8 mouse cellular contexts compared by ENCODE assay signal in the genomic region with DNA sequence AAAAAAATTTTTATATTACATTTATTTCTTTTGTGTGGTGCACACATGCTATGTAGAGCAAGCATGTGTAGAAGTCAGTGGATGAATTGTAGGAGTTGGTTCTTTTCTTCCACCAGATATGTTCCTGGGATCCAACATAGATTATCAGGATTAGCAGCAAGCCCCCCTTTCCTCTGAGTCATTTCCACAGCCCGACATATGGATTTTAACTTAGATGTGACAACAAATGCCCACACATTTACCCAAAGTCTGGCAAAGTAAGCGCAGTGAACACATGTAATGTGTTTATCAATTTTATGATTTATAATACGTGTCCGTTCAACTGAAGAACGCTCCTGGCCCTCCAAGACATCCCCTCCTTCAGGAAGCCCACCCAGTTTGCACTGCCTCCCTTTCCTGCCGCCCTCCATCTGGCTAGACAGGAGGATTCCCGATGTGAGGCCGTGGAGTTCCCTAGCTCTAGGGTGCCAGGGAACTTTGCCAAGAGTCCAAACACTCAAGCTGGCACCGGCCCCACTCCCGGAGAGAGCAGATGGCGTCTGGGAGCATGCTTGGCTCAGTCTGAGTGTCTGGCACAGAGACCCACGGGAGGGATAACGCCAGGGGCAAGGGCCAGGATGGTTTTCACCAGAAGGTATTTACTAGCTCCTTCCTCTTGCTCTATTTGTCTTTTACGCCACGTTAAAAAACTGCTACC. TPM values are rescaled to one million over a fixed set of nuclear protein-coding genes. Genes with fewer than 3 reads are reported as not detected.
DNase-seq lines count a peak whose midpoint lies in the region; ATAC-seq and TF ChIP-seq lines count a peak whose summit lies in the region.

No protein-coding gene starts in this region.

- no peaks in the 10 kb centered on the region for H3K9me3 ChIP-seq in midbrain, embryonic 11.5 days (ENCODE audit: control insufficient read depth, low read length)
- no peaks in the 10 kb centered on the region for H3K9me3 ChIP-seq in midbrain, embryonic 10.5 days (replicated peaks)
- H3K9me3 ChIP-seq in forebrain, embryonic 16.5 days (ENCODE audit: control insufficient read depth, low read length) = no peaks in the 10 kb centered on the region
- H3K9me3 ChIP-seq in hindbrain, embryonic 14.5 days (ENCODE audit: control insufficient read depth, low read length) = no peaks in the 10 kb centered on the region
- no peaks in the 10 kb centered on the region for H3K9me3 ChIP-seq in liver, postnatal 0 days (ENCODE audit: low read length)

- no peak for TF ChIP-seq EP300 in liver, postnatal 0 days (IDR thresholded peaks at IDR 0.05; ENCODE audit: low read depth)

- H3K36me3 ChIP-seq in midbrain, embryonic 11.5 days (ENCODE audit: control insufficient read depth, insufficient read depth, low read length) = no peaks in the 10 kb centered on the region
- H3K36me3 ChIP-seq in midbrain, embryonic 10.5 days = no peaks in the 10 kb centered on the region
- H3K36me3 ChIP-seq in forebrain, embryonic 16.5 days (ENCODE audit: control insufficient read depth, insufficient read depth) = no peaks in the 10 kb centered on the region
- no peaks in the 10 kb centered on the region for H3K36me3 ChIP-seq in hindbrain, embryonic 14.5 days (replicated peaks; ENCODE audit: control insufficient read depth, insufficient read depth)
- no peaks in the 10 kb centered on the region for H3K36me3 ChIP-seq in liver, postnatal 0 days (replicated peaks; ENCODE audit: insufficient read depth, low read length)

- WGBS in midbrain, embryonic 11.5 days = 88% methylated on average over 15 of the region's 15 CpGs
- WGBS in midbrain, embryonic 10.5 days = 84% methylated on average over 15 of the region's 15 CpGs
- 27% methylated on average over 15 of the region's 15 CpGs for WGBS in forebrain, embryonic 16.5 days
- WGBS in hindbrain, embryonic 14.5 days = 45% methylated on average over 15 of the region's 15 CpGs
- WGBS in liver, postnatal 0 days (ENCODE audit: insufficient replicate concordance) = 75% methylated on average over 15 of the region's 15 CpGs

- H3K27me3 ChIP-seq in midbrain, embryonic 11.5 days (ENCODE audit: control insufficient read depth, insufficient read depth, low read length) = peaks cover 22% of the 10 kb centered on the region
- peaks cover 60% of the 10 kb centered on the region for H3K27me3 ChIP-seq in midbrain, embryonic 10.5 days (ENCODE audit: low read depth, poor library complexity, severe bottlenecking)
- H3K27me3 ChIP-seq in forebrain, embryonic 16.5 days (replicated peaks; ENCODE audit: control insufficient read depth, insufficient read depth, low read length) = peaks cover 22% of the 10 kb centered on the region
- peaks cover 36% of the 10 kb centered on the region for H3K27me3 ChIP-seq in hindbrain, embryonic 14.5 days (ENCODE audit: control insufficient read depth, insufficient read depth, low read length)
- H3K27me3 ChIP-seq in liver, postnatal 0 days (ENCODE audit: insufficient read depth, low read length) = peaks cover 9% of the 10 kb centered on the region

- no peak overlapping the region for H3K9ac ChIP-seq in midbrain, embryonic 11.5 days (ENCODE audit: low read length)
- H3K9ac ChIP-seq in forebrain, embryonic 16.5 days (replicated peaks; ENCODE audit: low read depth, low read length) = no peak overlapping the region
- no peak overlapping the region for H3K9ac ChIP-seq in hindbrain, embryonic 14.5 days
- no peak overlapping the region for H3K9ac ChIP-seq in liver, postnatal 0 days (replicated peaks)

- no peak for ATAC-seq in midbrain, embryonic 11.5 days (ENCODE audit: low FRiP score)
- ATAC-seq in forebrain, embryonic 16.5 days = peak; percentile 76
- ATAC-seq in hindbrain, embryonic 14.5 days (ENCODE audit: low FRiP score) = peak; percentile 38
- no peak for ATAC-seq in liver, postnatal 0 days
- ATAC-seq in activated CD4-positive, CD25-positive, alpha-beta regulatory T cell, adult 4 months = no peak

- no peak overlapping the region for H3K27ac ChIP-seq in midbrain, embryonic 11.5 days (ENCODE audit: low read depth, low read length)
- H3K27ac ChIP-seq in midbrain, embryonic 10.5 days (replicated peaks) = no peak overlapping the region
- peak overlapping the region; percentile 90 for H3K27ac ChIP-seq in forebrain, embryonic 16.5 days (ENCODE audit: low read length)
- peak overlapping the region; percentile 61 for H3K27ac ChIP-seq in hindbrain, embryonic 14.5 days
- H3K27ac ChIP-seq in liver, postnatal 0 days (ENCODE audit: low read depth) = no peak overlapping the region

- no peak overlapping the region for H3K4me3 ChIP-seq in midbrain, embryonic 11.5 days (ENCODE audit: low read depth, low read length)
- no peak overlapping the region for H3K4me3 ChIP-seq in midbrain, embryonic 10.5 days
- no peak overlapping the region for H3K4me3 ChIP-seq in forebrain, embryonic 16.5 days (replicated peaks; ENCODE audit: low read length)
- H3K4me3 ChIP-seq in hindbrain, embryonic 14.5 days (replicated peaks; ENCODE audit: low read length) = no peak overlapping the region
- no peak overlapping the region for H3K4me3 ChIP-seq in liver, postnatal 0 days (ENCODE audit: low read depth, low read length)

- peak; percentile 82 for DNase-seq in midbrain, embryonic 11.5 days (ENCODE audit: low spot score, missing footprints)
- DNase-seq in midbrain, embryonic 10.5 days (ENCODE audit: low spot score) = no peak
- peak; percentile 83 for DNase-seq in hindbrain, embryonic 14.5 days (ENCODE audit: low spot score)
- DNase-seq in left cerebral cortex, postnatal 25 days (ENCODE audit: low spot score in 2 of 2) = peak; percentile 92 to 96
- DNase-seq in ovary, postnatal 14 days (ENCODE audit: low spot score) = peak; percentile 64
- no peak for DNase-seq in liver, postnatal 0 days

- no peak for TF ChIP-seq CTCF in liver, postnatal 0 days (IDR thresholded peaks at IDR 0.05; ENCODE audit: low read depth)

- H3K4me2 ChIP-seq in midbrain, embryonic 11.5 days = no peak overlapping the region
- no peak overlapping the region for H3K4me2 ChIP-seq in forebrain, embryonic 16.5 days (ENCODE audit: low read length)
- H3K4me2 ChIP-seq in hindbrain, embryonic 14.5 days (replicated peaks) = no peak overlapping the region
- H3K4me2 ChIP-seq in liver, postnatal 0 days (ENCODE audit: low read depth, low read length) = no peak overlapping the region

- intact Hi-C loops in left cerebral cortex, postnatal 25 days (cut with DNase I) = loop anchor here (1.0 kb wide), 1 partner anchor 17 kb away; a partner anchor contains a TSS

- 0 out of 2 replicates have a peak, but pooled peaks cover 5% of the 10 kb centered on the region for H3K4me1 ChIP-seq in midbrain, embryonic 11.5 days (ENCODE audit: control insufficient read depth, insufficient read depth, low read length)
- H3K4me1 ChIP-seq in midbrain, embryonic 10.5 days = peaks cover 19% of the 10 kb centered on the region
- peaks cover 30% of the 10 kb centered on the region for H3K4me1 ChIP-seq in forebrain, embryonic 16.5 days (replicated peaks; ENCODE audit: control insufficient read depth, insufficient read depth, low read length)
- peaks cover 12% of the 10 kb centered on the region for H3K4me1 ChIP-seq in hindbrain, embryonic 14.5 days (replicated peaks; ENCODE audit: control insufficient read depth, insufficient read depth, low read length)
- H3K4me1 ChIP-seq in liver, postnatal 0 days (ENCODE audit: insufficient read depth) = peaks cover 21% of the 10 kb centered on the region

RNA-seq across cellular contexts. Expression of a gene that starts 1.3 kb away (rescaled TPM):
- 0.99 and 1.6 TPM in 2 replicates for polyA plus RNA-seq in midbrain, embryonic 11.5 days (2014; fragmentation: Nextera tagmentation; extraction: Ambion mirVana)
- polyA plus RNA-seq in midbrain, embryonic 10.5 days (2016; fragmentation: Nextera tagmentation; extraction: Ambion mirVana) = 2.7 and 3.2 TPM in 2 replicates
- polyA plus RNA-seq in forebrain, embryonic 16.5 days (2015; fragmentation: Nextera tagmentation; extraction: Ambion mirVana) = 13.5 and 28.3 TPM in 2 replicates
- polyA plus RNA-seq in hindbrain, embryonic 14.5 days (2014; fragmentation: Nextera tagmentation; extraction: Ambion mirVana) = 54.1 and 64.8 TPM in 2 replicates
- 10 to 100 TPM; 33.1 to 36.3 TPM for total RNA-seq in left cerebral cortex, postnatal 25 days (2021)
- polyA plus RNA-seq in liver, postnatal 0 days (2015; fragmentation: Nextera tagmentation; extraction: Ambion mirVana) = 0.58 and 0.76 TPM in 2 replicates
- polyA plus RNA-seq in activated CD4-positive, CD25-positive, alpha-beta regulatory T cell, adult 4 months (2017; shearing (Covaris generic)) = 10 to 100 TPM; 10.4 to 11.6 TPM

RNA-seq across cellular contexts. Expression of a gene that starts 4.3 kb away (rescaled TPM):
- polyA plus RNA-seq in midbrain, embryonic 11.5 days (2014; fragmentation: Nextera tagmentation; extraction: Ambion mirVana) = 30.7 and 31.1 TPM in 2 replicates
- polyA plus RNA-seq in midbrain, embryonic 10.5 days (2016; fragmentation: Nextera tagmentation; extraction: Ambion mirVana) = 38.9 TPM in 2 replicates
- 35.6 and 41.3 TPM in 2 replicates for polyA plus RNA-seq in forebrain, embryonic 16.5 days (2015; fragmentation: Nextera tagmentation; extraction: Ambion mirVana)
- 41.8 and 42.7 TPM in 2 replicates for polyA plus RNA-seq in hindbrain, embryonic 14.5 days (2014; fragmentation: Nextera tagmentation; extraction: Ambion mirVana)
- total RNA-seq in left cerebral cortex, postnatal 25 days (2021) = 10 to 100 TPM; 23.5 to 24.9 TPM
- polyA plus RNA-seq in liver, postnatal 0 days (2015; fragmentation: Nextera tagmentation; extraction: Ambion mirVana) = 15.0 and 16.0 TPM in 2 replicates
- 10 to 100 TPM; 54.0 to 70.8 TPM for polyA plus RNA-seq in activated CD4-positive, CD25-positive, alpha-beta regulatory T cell, adult 4 months (2017; shearing (Covaris generic))

RNA-seq across cellular contexts. Expression of a gene that starts 10.6 kb away (rescaled TPM):
- 0.78 and 1.4 TPM in 2 replicates for polyA plus RNA-seq in midbrain, embryonic 11.5 days (2014; fragmentation: Nextera tagmentation; extraction: Ambion mirVana)
- polyA plus RNA-seq in midbrain, embryonic 10.5 days (2016; fragmentation: Nextera tagmentation; extraction: Ambion mirVana) = 0.98 and 1.7 TPM in 2 replicates
- 0.54 and 0.93 TPM in 2 replicates for polyA plus RNA-seq in forebrain, embryonic 16.5 days (2015; fragmentation: Nextera tagmentation; extraction: Ambion mirVana)
- 0.82 and 1.1 TPM in 2 replicates for polyA plus RNA-seq in hindbrain, embryonic 14.5 days (2014; fragmentation: Nextera tagmentation; extraction: Ambion mirVana)
- total RNA-seq in left cerebral cortex, postnatal 25 days (2021) = 1 to 10 TPM; 9.3 to 9.4 TPM
- 5.1 and 6.1 TPM in 2 replicates for polyA plus RNA-seq in liver, postnatal 0 days (2015; fragmentation: Nextera tagmentation; extraction: Ambion mirVana)
- 1 to 10 TPM; 4.7 to 8.6 TPM for polyA plus RNA-seq in activated CD4-positive, CD25-positive, alpha-beta regulatory T cell, adult 4 months (2017; shearing (Covaris generic))

RNA-seq across cellular contexts. Expression of a gene that starts 17.3 kb away (rescaled TPM):
- 40.2 and 46.4 TPM in 2 replicates for polyA plus RNA-seq in midbrain, embryonic 11.5 days (2014; fragmentation: Nextera tagmentation; extraction: Ambion mirVana)
- 65.0 and 81.4 TPM in 2 replicates for polyA plus RNA-seq in midbrain, embryonic 10.5 days (2016; fragmentation: Nextera tagmentation; extraction: Ambion mirVana)
- 46.5 and 48.3 TPM in 2 replicates for polyA plus RNA-seq in forebrain, embryonic 16.5 days (2015; fragmentation: Nextera tagmentation; extraction: Ambion mirVana)
- polyA plus RNA-seq in hindbrain, embryonic 14.5 days (2014; fragmentation: Nextera tagmentation; extraction: Ambion mirVana) = 31.5 and 39.7 TPM in 2 replicates
- 10 to 100 TPM; 24.0 to 24.4 TPM for total RNA-seq in left cerebral cortex, postnatal 25 days (2021)
- 44.5 and 49.2 TPM in 2 replicates for polyA plus RNA-seq in liver, postnatal 0 days (2015; fragmentation: Nextera tagmentation; extraction: Ambion mirVana)
- 100 to 1,000 TPM in 1 of 2 experiments, 10 to 100 TPM in 1; 94.5 to 110 TPM for polyA plus RNA-seq in activated CD4-positive, CD25-positive, alpha-beta regulatory T cell, adult 4 months (2017; shearing (Covaris generic))

RNA-seq across cellular contexts. Expression of a gene that starts 17.5 kb away (rescaled TPM):
- polyA plus RNA-seq in midbrain, embryonic 11.5 days (2014; fragmentation: Nextera tagmentation; extraction: Ambion mirVana) = 30.0 and 35.4 TPM in 2 replicates
- polyA plus RNA-seq in midbrain, embryonic 10.5 days (2016; fragmentation: Nextera tagmentation; extraction: Ambion mirVana) = 45.2 and 48.2 TPM in 2 replicates
- polyA plus RNA-seq in forebrain, embryonic 16.5 days (2015; fragmentation: Nextera tagmentation; extraction: Ambion mirVana) = 57.7 and 61.9 TPM in 2 replicates
- 33.0 and 37.3 TPM in 2 replicates for polyA plus RNA-seq in hindbrain, embryonic 14.5 days (2014; fragmentation: Nextera tagmentation; extraction: Ambion mirVana)
- total RNA-seq in left cerebral cortex, postnatal 25 days (2021) = 10 to 100 TPM; 31.8 to 33.8 TPM
- polyA plus RNA-seq in liver, postnatal 0 days (2015; fragmentation: Nextera tagmentation; extraction: Ambion mirVana) = 106 and 123 TPM in 2 replicates
- 10 to 100 TPM; 15.3 to 15.8 TPM for polyA plus RNA-seq in activated CD4-positive, CD25-positive, alpha-beta regulatory T cell, adult 4 months (2017; shearing (Covaris generic))

Comparison
In these comparisons a context has a peak if more than half of its experiments do, and no peak if none do; other contexts are left out.
1. DNase-seq: peak in midbrain, embryonic 11.5 days (single experiment), hindbrain, embryonic 14.5 days (single experiment), left cerebral cortex, postnatal 25 days (2 of 2) and ovary, postnatal 14 days (single experiment); none in midbrain, embryonic 10.5 days (single experiment) and liver, postnatal 0 days (single experiment).
2. ATAC-seq: peak in forebrain, embryonic 16.5 days (single experiment) and hindbrain, embryonic 14.5 days (single experiment); none in midbrain, embryonic 11.5 days (single experiment), liver, postnatal 0 days (single experiment) and activated CD4-positive, CD25-positive, alpha-beta regulatory T cell, adult 4 months (single experiment).
3. H3K27ac ChIP-seq: peak in forebrain, embryonic 16.5 days (single experiment) and hindbrain, embryonic 14.5 days (single experiment); none in midbrain, embryonic 11.5 days (single experiment), midbrain, embryonic 10.5 days (single experiment) and liver, postnatal 0 days (single experiment).